Mouse (Mus musculus): ENCODE data around the gene Bnip1.

DNA sequence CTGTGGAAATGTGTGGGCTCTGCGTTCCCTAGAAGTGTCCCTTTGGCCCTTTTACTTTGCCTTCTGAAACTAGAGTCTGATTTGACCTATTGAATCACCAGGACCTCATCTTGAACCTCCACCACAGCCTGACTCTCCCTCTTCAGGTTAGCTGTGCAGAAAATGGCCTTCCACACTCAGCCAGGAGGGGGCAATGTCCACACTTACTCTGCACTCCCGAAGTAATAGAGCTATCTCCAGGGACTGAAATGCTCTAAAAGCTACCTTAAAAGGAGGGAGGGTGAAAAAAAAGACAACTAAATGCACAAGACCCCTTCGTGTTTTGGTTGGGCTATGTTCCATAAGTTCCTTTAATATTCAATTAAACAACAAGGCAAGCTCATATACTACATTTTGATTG lies 13.9 kb downstream of the Bnip1 start:
- no peak for TF ChIP-seq CTCF (IDR thresholded peaks at IDR 0.05; ENCODE audit: borderline replicate concordance, control insufficient read depth, extremely low read depth, insufficient read depth, low read length, poor library complexity)
- TF ChIP-seq POLR2A (IDR thresholded peaks at IDR 0.05; ENCODE audit: control insufficient read depth, extremely low read depth, insufficient read depth, low read length, poor library complexity) = no peak

Measured in thymus, adult 2 months (tissue).